Mouse (Mus musculus) regulatory T cell (primary cell): ENCODE measurements around the gene Sept9.

ENCODE experiments used
- in situ Hi-C: fragments of 300-600 bp; cut with MboI, MseI; formaldehyde crosslinking; loops from one replicate; pipeline ENCODE4 v1.15.1; 2025; ENCODE audit warnings: high pct_unique_total_duplicates

The Sept9 gene

DNA sequence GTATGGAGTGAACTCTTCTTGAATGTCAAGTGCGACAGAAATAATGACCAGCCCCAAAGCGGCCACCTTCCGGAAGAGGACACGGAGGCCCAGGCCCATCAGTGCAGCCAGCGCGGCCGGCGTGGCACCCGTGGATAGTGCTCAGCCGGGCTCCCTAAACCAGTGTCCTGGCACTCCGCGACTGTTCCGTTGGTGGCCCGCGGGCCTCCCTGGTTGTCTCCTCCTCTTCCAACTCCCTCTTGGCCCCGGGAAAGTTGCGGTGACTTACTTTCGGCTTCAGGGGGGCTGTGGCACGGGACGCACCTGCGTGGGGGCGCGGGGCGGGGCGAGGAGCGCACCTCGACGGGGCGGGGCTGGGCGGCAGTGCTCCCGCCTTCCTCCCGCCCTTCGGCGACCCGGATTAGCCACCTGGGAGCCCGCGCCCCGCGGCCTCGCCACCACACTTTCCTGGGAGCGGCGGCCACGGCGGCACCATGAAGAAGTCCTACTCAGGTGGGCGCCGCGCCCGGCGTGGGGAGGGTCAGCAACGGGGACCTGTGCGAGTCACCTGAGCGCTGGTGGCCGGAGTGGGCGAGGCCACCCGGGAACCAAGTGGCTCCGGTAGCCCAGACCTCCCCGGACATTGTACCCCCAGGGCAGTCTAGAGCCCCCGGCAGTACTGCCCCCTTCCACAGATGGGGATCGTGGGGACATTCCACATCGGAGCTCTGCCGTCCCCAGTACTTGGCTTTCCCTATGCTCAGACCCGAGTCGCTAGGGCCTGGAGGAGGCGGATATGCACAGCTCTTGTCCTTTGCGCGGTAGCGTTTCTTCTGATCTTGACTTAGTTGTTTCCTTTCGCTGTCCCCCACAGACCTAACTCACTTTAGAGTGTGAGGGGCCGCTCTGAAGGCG, at the start of gene Sept9:
Gene Sept9, plus strand, starts transcription at position 380 of the 894 bp plus-strand sequence.
- in situ Hi-C loops: no loop called here

DNA sequence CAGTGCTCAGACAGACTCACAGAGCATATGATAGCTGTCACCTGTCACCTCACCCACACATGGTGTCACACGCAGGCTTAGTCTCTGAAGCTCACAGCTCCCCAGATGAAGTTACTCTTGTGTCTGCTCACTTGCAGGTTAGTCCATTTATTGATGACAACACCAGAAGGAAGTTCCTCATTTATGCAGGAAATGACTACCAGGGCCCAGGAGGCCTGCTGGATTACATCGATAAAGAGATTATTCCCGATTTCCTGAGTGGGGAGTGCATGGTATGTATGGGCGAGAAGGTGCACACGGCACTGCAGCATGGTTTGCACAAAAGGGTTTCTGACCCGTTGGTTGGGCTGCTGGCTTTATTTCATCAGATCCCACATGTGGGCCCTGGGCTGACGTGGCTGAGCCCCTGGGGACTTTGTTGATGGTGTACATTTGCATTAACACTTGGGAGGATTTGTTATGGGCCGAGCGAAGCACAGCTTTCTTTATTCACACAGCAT, 48.9 kb upstream of the Sept9 start:
- in situ Hi-C loops: no loop called here

DNA sequence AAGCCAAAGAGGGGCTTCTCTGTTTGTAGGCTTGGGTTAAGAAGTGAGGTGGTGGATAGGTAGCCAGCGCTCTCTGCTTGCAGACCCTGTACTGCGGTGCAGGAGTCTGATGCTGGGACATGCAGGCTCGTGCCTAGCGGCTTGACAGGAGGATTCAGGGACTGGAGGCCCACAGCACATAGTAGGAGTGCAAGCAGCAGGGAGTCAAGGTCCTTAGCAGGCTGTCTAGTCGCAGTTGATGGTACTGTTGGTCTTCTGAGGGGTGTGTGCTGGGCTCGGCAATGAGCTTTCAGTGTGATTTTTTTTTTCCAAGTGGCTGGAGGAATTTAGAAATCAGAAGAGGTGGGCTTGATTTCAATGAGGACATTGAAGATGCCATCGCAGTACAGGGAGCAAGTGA, 48.0 kb upstream of the Sept9 start:
- in situ Hi-C loops: no loop called here

DNA sequence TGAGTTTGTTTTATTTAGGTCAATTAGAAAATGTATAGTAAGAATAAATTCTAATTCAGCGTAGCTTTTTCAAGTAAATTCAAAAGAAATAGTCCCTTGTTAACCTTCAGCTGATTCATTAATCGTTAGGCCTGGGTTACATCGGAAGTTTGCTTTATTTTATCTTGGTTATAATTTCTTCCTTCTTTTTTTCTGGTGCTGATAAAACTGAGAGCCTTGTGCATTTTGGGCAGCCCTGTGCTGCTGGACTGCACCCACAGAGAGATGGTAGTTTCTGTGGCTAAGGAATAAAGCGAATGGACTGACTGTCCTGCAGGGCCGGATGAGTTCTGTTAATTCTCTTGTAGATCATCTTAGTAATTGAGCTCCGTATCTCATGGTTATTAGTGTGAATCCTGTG, 46.9 kb upstream of the Sept9 start:
- in situ Hi-C loops: no loop called here

DNA sequence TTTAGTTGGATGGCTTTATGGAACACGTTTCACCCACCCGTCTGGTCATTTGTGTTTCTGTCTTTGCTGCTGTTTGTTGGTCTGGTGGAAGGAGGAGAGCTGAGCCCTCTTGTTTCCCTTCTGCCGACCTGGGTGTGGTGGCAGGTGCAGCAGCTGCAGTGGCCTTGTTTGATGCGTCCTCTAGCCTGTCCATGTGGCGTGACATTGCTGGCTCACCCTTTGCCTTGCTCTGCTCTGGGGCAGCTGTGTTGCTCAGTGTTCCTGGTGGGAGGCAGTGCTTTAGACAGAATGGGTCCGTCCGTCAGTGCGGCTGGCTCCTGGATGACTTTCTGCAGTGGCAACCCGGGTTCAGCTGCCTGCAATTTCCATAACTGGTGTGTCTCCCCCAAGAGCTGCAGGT, 45.9 kb upstream of the Sept9 start:
- in situ Hi-C loops: no loop called here

DNA sequence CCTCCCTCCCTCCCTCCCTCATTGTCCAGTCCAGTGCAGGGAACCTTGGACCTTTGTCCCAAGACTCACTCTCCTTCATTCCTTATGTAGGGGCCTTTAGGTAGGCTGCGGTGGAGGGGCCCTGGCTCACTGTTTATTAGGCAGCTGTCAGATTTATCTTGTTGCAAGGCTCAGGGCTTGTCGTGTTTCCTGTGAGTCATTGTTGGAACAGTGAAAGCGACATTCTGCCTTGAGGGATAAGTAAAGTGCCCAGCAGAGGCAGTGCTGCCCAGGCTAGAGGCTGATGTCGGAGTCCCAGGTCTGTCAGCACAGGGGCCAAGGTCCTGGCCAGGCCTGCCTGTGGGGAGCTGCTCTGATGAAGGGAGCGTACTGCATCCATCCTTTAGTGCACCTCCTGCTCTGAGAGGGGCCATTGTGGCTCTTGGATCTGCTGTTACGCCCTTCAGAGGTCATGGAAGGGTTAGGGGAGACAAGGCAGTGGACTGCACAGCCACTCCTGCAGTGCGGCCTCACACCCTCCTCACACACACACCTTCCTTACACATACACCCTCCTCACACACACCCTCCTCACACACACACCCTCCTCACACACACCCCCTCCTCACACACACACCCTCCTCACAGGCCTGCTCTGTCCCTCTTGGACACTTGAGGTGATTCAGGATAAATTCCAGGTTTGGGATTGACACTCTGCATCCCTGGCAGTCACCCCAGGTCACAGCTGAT, 45.2 kb upstream of the Sept9 start:
- in situ Hi-C loops: no loop called here

DNA sequence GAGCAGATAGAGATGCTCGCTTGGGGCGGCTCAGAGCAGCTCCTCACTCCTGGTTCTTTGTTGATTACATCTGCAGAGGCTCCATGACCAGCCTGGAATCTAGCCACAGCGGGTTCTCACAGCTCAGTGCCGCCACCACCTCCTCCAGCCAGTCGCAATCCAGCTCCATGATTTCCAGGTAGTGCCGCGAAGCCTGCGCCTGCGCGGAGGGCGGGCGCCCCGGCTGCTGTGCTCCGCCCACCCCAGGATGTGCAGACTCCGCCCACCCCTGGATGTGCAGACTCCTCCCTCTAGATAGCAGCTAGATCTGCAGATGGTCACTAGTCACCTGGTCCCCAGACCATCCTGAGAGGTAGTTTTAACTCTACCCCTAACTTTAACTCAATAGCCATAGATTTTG, 42.7 kb upstream of the Sept9 start:
- in situ Hi-C loops: no loop called here

DNA sequence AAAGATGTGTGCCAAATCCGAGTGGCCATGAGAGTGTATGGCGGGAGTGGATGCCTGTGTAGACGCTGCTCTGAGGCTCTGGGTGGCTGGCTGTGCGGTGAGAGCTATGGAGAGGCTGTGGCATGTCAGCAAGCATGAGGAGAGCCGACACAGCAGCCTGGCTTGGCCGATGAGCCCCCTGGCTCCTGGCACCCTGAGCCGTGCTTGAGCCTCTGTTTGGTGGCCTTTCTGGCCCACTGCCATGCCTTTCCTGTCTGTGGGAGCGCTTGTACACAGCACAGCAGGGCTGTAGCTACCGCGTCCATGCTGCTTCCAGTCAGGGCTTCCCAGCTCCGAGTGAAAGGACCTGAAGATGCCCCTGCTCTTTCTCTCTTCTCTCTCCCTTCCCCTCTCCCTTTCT, 41.1 kb upstream of the Sept9 start:
- in situ Hi-C loops: no loop called here

DNA sequence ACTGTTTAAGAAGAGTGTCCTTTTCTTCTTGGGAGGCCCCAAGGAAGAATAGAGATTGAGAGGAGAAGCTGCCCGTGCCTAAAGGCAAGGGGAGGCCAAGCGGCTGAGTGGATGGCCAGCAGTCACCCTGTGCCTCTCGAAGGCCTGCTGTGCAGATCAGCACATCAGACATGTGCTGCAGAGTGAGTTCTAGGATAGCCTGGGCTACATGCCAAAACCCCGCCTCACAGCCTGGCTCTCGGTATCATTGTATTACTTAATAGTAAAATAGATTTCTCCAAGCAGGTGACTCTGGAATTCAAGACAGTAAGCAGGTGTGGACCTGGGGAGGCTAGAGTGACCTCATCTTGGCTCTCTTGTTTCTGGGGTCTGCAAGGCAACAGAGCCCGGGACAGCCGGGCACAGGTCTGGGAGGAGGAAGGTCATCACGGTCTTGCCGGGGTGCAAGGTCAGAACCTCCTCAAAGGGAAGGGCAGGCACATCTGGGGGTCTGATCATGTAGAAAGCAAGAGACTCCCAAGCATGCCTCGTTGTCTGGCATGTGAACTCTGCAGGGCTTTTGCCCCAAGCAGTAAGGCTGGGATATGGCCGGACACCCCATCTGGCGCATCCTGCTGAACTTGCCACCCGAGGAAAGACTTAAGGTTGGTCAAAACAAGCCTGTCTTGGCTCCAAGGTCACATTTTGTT, 40.1 kb upstream of the Sept9 start:
- in situ Hi-C loops: no loop called here

DNA sequence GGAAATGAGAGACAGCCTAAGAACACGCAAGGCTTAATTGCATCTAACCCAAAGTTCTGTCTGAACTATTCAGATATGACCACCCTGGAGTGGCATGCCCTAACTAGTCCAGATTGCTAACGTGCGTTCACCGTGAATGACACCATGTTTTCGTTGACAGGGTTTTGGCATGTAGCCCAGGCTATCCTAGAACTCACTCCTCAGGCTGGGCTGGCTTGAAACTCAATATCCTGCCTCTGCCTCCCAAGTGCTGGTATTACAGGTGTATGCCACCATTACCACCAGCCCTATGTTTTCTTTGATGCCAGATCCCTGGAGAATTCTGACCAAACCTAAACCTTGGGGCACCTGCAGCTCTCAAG, 39.5 kb upstream of the Sept9 start:
- in situ Hi-C loops: no loop called here

DNA sequence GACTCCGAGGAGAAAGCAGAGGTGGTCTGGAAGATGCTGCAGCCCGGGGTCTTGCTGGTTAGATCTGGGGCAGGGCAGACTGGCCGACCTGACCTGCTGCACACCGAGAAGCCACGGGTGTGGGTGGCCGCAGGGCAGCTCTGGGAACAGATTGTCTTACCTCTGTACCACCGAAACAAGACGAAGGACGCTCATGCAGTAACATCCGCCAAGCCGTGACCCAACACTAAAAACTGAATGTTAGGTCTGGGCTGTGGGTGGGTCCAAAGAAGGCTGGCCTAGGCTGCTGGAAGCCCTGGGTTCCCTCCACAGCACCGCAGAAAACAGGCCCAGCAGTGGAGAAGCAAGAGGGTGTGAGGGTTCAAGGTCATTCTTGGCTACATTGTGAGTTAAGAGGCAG, 38.7 kb upstream of the Sept9 start:
- in situ Hi-C loops: no loop called here

DNA sequence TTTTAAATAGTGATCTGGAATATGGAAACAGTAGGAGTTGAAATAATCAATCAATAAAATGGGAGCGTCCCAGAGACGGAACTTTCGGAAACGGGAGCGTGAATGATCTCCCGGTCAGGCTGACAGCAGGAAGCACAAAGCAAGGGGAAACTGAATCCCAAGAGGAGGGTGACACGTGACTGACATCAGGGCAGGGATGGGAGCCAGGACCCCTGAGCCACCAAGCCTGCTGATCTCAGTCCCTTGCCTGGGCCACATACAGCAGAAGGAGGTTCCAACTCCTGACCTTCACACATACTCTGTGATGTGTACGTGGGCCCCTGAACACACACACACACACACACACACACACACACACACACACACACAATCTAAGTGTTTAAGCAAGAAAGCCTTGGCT, 37.9 kb upstream of the Sept9 start:
- in situ Hi-C loops: no loop called here

DNA sequence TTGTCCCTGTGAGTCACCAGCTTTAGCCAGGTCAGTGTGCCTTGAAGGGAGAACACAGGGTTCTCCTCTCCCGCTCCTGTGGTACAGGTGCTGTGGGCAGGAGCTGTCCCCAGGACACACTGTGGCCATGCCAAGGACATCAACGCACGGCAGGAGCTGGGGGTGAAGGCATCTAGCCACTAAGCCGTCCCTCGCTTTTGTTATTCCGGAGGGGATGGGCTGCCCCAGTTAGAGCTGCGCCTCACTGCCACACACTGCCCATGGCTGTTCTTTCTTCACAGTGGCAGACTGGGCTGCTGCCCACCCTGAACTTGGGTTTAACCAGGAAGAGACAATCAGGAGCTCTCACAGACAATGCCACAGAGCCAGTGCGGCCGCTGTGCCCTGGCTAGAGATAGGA, 36.4 kb upstream of the Sept9 start:
- in situ Hi-C loops: no loop called here

DNA sequence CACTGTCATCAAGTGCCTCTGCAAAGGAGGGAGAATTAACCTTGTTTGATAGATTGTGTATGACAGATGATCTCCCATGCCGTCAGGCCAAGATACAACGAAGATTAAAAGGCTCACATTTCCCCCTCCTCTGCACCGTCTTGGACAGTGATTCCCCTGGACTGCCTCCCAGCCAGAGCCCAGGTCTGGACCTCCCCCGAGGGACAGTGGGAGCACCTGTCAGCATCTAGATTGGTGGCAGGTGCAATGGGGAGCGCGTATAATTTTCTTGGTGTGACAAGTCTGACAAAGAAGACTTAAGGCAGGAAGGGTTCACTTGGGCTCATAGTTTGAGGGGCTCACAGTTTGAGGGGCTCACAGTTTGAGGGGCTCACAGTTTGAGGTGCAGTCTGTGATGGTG, 35.7 kb upstream of the Sept9 start:
- in situ Hi-C loops: no loop called here

DNA sequence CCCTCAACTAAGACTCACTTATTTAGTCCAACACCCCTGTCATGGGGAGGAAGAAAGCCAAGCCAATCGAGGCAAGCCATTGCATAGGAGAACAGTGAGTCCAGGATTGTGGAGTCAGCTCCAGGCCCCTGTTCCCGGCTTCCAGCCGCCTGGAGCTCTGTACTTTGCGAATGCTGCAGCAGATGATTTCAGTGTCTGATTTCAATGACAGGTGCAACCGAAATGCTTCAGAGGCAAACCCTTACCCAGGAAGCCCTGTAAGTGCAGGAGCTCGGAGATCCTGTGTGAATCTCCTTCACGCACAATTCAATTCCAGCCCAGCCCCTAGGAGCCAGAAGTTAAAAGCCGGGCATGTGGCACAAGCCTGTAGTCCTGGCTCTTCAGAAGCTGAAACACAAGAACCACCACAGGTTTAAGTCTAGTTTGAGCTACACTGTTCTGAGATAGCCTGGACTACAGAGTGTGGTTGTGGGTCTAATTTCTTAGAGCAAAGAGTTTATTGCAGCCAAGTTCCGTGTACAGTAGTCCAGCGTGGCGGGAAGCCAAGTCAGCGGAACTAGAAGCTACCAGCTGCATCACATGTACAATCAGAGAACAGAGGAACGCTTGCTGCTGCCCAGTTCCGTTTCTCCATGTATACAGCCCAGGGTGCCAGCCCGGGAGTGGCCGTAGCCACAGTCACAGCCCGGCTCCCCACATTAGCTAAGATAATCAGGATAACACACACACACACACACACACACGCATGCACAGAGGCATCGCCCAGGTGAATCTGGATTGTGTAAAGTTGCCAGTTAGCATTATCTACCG, 31.0 kb upstream of the Sept9 start:
- in situ Hi-C loops: no loop called here

DNA sequence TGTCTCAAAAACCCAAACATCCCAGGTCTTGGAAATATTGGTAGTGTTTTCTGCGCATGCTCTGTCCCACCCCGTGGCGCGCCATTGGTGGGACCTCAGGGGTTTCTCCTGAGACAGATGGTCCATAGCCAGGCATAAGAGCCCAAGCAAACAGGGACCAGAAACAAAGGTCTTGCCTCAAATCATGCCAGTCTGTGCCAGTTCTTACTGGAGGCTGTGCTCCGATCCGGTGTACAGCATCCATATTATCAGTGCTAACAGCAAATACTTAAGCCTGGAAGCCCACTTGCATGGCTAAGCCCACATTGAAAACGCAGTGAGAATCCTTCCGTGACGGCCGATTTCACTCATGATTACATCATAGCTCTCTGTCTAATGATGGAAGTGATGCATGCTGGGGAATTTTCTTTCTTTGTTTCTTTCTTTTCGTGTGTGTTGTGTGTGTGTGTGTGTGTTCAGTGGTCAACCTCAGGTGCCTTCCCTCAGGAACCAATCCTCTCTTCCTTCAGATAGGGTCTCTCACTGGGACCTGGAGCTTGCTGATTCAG, 30.3 kb upstream of the Sept9 start:
- in situ Hi-C loops: no loop called here

DNA sequence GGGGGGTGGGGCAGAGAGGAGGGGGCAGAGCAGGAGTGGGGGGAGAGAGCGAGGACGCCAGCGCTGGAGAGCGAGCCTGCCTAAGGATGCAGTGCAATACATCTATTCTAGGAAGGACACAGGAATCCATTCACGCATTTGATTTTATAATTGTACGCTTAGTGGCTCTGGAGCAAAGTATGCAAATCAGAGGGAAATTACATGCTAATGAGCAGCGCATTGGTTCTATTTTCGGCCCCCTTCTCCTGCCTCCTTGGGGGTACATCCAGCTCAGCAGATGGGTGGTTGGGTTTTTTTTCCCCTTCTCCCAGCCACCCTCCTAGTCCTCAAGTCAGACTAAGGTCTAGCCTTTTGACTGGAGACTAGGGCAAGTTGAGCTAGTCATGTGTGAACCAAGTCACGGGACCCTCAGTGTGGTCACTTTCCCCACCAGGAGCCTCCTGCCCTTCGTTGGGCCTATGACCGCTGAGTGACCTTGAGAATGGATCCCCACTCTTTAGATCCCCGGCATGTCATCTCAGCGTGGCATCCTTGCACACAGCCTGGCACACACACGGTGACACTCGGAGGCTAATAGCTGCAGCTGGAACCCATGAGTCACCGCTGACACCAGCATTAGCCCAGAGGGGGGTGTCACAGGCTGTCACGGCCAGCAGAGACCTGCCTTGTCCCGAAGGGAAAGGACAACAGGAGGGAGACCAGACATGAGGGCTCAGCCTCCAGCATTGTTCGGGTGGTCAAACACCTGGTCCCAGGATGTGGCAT, 29.5 kb upstream of the Sept9 start:
- in situ Hi-C loops: no loop called here

DNA sequence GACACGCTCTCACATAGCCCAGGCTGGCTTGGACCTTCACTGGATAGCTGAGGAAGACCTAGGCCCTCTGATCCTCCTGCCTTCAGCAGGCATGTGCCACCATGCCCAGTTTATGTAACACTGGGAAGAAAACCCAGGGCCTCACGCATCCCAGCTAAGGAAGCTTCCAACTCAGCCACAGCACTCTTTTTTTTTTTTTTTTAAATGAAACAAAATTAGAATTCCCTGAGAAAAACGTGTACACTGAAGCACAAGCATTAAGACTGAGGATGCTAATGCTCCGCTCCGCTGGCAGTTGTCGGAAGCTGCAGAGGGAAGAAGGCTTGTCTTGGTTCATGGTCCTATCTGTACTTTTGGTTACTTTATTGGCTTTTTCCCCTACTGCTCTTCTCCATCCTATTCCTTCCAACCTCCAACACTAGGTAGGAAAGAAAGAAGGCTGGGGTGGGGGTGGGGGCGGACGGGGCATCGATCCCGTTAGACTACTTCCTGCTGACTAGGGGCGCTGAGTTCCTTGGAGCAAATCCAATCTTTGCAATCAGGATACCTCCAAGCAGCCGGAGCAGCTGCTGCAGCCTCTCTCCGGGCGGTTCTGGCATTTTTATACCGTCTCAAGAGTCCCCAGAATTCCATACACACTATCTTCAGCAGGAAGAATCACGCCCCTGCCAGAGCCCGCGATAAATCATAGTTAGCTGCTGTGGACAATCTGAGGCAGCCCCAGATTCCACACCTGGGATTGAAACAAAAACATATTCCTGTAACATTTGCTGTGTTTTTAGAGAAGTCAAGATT, 25.2 kb upstream of the Sept9 start:
- in situ Hi-C loops: no loop called here

DNA sequence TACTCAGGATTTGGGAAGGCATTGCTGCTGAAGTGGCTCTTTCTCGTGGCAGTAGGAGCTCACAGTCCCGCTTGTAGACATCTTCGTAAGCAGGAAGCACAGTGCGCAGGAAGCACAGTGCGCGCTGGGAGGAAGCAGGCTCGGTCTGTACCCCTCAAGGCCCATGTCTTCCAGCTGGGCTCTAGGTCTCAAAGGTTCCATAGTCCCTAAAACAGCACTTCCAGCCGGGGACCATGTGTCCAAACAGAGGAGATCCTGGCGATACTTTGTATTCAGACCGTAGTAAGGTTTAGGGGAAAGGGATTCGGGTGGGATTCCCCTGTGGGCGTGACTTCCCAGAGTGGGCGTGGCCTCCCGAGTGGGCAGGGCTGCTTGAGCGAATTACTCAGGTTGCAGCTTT, 24.5 kb upstream of the Sept9 start:
- in situ Hi-C loops: loop anchor here (5.0 kb wide), 1 partner anchor 103 kb away; no protein-coding TSS in a partner anchor

DNA sequence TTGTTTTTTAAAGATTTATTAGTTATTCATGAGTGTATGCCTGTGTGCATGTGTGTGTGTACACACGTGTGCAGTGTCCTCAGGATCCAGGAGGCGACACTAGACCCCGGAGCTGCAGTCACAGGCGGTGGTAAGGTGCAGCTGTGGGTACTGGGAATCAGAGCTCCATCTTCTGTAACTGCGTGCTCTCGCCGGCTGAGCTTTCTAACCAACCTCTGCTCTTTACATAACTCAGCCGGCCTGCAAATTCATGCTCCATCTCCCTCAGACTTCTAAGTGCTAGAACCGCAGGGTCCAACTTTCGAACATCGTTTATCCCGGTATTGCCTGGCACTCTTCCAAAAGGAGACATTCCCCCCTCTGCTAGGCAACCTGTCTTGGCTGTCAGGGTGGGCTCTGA, 24.0 kb upstream of the Sept9 start:
- in situ Hi-C loops: loop anchor here (5.0 kb wide), 1 partner anchor 103 kb away; no protein-coding TSS in a partner anchor
